Mouse (Mus musculus) lung, adult 2 months (tissue): Measurements from ENCODE around the gene Efcab2.

Experiments
- CTCF ChIP-seq: fragments of 200-500 bp; IDR thresholded peaks from 2 replicates; pipeline ENCODE4 v1.5.1; 2011; ENCODE audit warnings: mild to moderate bottlenecking, low read length, control low read depth; ENCODE audit not compliant: insufficient read depth
- POLR2A ChIP-seq: fragments of 200-500 bp; IDR thresholded peaks from 2 replicates; pipeline ENCODE4 v1.6.1; 2011; ENCODE audit warnings: low read depth, mild to moderate bottlenecking, control low read depth, low read length, borderline replicate concordance; ENCODE audit errors: extremely low read depth

- TF ChIP-seq CTCF (no peak), POLR2A (no peak)
These were observed 16.5 kb upstream of the Efcab2 start for GRCm38 (mm10) chr1:178389401-178389800.
